Mouse (Mus musculus): ENCODE measurements around the gene Med16. TPM values are rescaled to one million over a fixed set of nuclear protein-coding genes. Genes with fewer than 3 reads are reported as not detected.

The Med16 gene
- polyA plus RNA-seq, 1 experiment = 57.1 TPM

DNA sequence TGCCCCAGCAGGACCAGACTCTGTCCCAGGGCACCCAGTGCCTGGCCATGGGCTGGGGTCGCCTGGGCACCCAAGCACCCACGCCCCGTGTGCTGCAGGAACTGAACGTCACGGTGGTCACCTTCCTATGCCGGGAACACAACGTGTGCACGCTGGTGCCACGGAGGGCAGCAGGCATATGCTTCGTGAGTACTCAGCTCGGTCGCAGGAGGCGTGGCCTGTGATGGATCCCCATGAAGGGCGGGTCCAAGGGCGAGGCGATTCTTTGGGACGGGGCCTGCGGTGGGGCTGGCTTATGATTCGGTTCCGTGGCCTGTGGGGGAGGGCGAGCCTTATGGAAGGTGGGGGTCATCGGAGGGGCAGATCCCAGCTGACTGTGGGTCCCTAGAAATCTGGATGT lies 26.7 kb downstream of the Med16 start:
- H3K4me1 ChIP-seq (ENCODE audit: control insufficient read depth, insufficient read depth, low read length) = 0 out of 2 replicates have a peak, but pooled peaks cover 3% of the 10 kb centered on the region
- TF ChIP-seq CTCF (conservative IDR thresholded peaks at IDR 0.05; ENCODE audit: insufficient read depth, insufficient read length, low read depth, low read length) (no peak), POLR2A (IDR thresholded peaks at IDR 0.05; ENCODE audit: low read depth, low read length) (no peak)
- 29% methylated on average over 22 of the region's 22 CpGs for WGBS
- no peak overlapping the region for H3K4me3 ChIP-seq (ENCODE audit: insufficient read depth, low read depth, low read length)
- H3K36me3 ChIP-seq (ENCODE audit: control insufficient read depth, insufficient read depth, low read length) = no peaks in the 10 kb centered on the region
- no peak overlapping the region for H3K27ac ChIP-seq (ENCODE audit: insufficient read depth, low read depth, low read length)
- no peak for DNase-seq
- no peaks in the 10 kb centered on the region for H3K27me3 ChIP-seq (replicated peaks; ENCODE audit: control insufficient read depth, insufficient read depth, low read length)

DNA sequence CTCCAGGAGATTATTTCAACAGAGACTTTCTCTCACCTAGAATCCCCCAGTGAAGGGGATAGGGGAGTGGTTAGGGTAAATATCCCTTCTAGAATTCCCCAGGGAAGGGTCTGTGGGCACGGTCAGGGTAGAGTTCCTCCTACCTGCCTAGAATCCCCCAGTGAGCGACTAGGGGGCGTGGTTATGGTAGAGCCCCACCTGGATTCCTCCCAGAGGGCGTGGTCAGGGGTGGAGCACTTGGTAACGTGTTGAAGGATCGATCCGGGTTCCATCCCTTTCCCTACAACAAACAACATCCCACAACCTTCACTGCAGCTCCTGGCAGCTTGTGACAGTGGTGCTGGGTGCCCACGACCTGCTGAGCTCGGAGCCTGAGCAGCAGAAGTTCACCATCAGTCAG lies 28.0 kb downstream of the Med16 start:
- WGBS = 34% methylated on average over 9 of the region's 9 CpGs
- Histone ChIP-seq H3K36me3 (ENCODE audit: control insufficient read depth, insufficient read depth, low read length) (no peaks in the 10 kb centered on the region), H3K27me3 (replicated peaks; ENCODE audit: control insufficient read depth, insufficient read depth, low read length) (no peaks in the 10 kb centered on the region), H3K4me1 (ENCODE audit: control insufficient read depth, insufficient read depth, low read length) (0 out of 2 replicates have a peak, but pooled peaks cover 3% of the 10 kb centered on the region), H3K27ac (ENCODE audit: insufficient read depth, low read depth, low read length) (no peak overlapping the region), H3K4me3 (ENCODE audit: insufficient read depth, low read depth, low read length) (no peak overlapping the region)
- no peak for TF ChIP-seq CTCF (conservative IDR thresholded peaks at IDR 0.05; ENCODE audit: insufficient read depth, insufficient read length, low read depth, low read length)
- no peak for TF ChIP-seq POLR2A (IDR thresholded peaks at IDR 0.05; ENCODE audit: low read depth, low read length)
- no peak for DNase-seq

DNA sequence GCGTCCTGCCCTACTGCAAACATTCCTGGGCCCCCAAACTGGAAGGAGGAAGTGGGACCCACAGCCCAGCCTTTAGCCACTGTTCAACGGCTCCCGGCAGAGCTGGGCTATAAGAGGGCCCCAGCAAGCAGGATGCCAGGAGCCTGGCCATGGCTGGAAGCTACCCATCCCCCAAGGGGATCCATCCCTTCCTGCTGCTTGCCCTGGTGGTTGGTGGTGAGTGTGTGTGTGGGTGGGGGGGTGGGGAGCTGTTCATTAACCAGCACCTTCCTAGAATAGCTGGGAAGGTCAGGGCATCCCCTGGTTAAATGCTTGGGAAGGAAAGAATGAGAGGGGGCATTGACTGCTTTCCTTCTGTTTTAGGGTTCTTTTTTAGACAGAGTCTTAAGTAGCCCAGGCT lies 29.2 kb downstream of the Med16 start:
- H3K27ac ChIP-seq (ENCODE audit: insufficient read depth, low read depth, low read length) = no peak overlapping the region
- TF ChIP-seq POLR2A (IDR thresholded peaks at IDR 0.05; ENCODE audit: low read depth, low read length) (no peak), CTCF (conservative IDR thresholded peaks at IDR 0.05; ENCODE audit: insufficient read depth, insufficient read length, low read depth, low read length) (no peak)

DNA sequence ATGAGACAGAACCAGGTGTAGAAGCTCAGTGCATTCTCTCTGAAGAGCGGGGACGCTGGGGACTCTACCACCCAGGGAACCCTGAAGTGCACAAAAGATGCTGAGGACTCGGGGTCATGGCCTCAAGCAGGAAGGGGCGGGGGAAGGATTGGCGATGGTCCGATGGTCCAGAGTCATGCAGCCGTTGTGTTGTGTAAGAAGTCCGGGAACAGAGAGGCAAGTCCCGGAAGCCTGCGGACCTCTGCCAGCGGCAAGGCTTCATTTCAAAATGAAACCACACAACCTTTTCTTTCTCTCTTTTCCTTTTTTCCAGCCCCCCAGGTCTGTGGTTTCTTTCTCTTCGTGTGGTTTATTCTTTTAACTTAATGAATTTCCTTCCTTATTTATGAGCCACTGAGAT lies 31.0 kb downstream of the Med16 start:
- Histone ChIP-seq H3K27ac (ENCODE audit: insufficient read depth, low read depth, low read length) (peak overlapping the region; percentile 51; the same call in 1 of the 2 replicates), H3K4me3 (ENCODE audit: insufficient read depth, low read depth, low read length) (no peak overlapping the region), H3K27me3 (replicated peaks; ENCODE audit: control insufficient read depth, insufficient read depth, low read length) (no peaks in the 10 kb centered on the region), H3K4me1 (ENCODE audit: control insufficient read depth, insufficient read depth, low read length) (0 out of 2 replicates have a peak, but pooled peaks cover 9% of the 10 kb centered on the region), H3K36me3 (ENCODE audit: control insufficient read depth, insufficient read depth, low read length) (no peaks in the 10 kb centered on the region)
- whole genome bisulfite sequencing = 34% methylated on average over 12 of the region's 12 CpGs
- DNase-seq = peak; percentile 79
- TF ChIP-seq POLR2A (IDR thresholded peaks at IDR 0.05; ENCODE audit: low read depth, low read length) (no peak), CTCF (conservative IDR thresholded peaks at IDR 0.05; ENCODE audit: insufficient read depth, insufficient read length, low read depth, low read length) (no peak)

More for the DNA sequence above, 29.2 kb downstream of the Med16 start:
- Histone ChIP-seq H3K4me3 (ENCODE audit: insufficient read depth, low read depth, low read length) (no peak overlapping the region), H3K36me3 (ENCODE audit: control insufficient read depth, insufficient read depth, low read length) (no peaks in the 10 kb centered on the region), H3K4me1 (ENCODE audit: control insufficient read depth, insufficient read depth, low read length) (0 out of 2 replicates have a peak, but pooled peaks cover 4% of the 10 kb centered on the region), H3K27me3 (replicated peaks; ENCODE audit: control insufficient read depth, insufficient read depth, low read length) (no peaks in the 10 kb centered on the region)
- 29% methylated on average over 3 of the region's 3 CpGs for WGBS
- DNase-seq = no peak

DNA sequence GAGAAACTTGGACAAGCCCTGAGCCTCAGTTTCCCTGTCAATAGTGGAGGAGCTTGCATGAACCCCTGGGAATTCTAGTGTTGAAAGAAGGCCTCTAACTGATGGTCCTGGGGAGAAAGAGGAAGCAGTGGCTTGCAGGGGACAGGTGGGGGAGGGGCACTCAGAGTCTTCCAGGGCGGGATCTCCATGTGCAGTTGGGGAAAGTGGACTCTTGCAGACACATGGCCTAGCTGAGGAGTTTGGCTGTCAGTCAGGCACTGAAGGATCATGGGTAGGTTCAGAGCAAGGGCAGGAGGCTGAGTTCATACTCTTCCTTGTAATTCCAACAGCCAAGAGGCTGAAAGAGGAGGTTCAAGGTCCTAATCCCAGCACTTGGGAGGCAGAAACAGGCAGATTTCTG lies 31.5 kb downstream of the Med16 start:
- 65% methylated on average over 1 of the region's 1 CpGs for WGBS
- H3K27ac ChIP-seq (ENCODE audit: insufficient read depth, low read depth, low read length) = no peak overlapping the region
- TF ChIP-seq POLR2A (IDR thresholded peaks at IDR 0.05; ENCODE audit: low read depth, low read length) = no peak
- TF ChIP-seq CTCF (conservative IDR thresholded peaks at IDR 0.05; ENCODE audit: insufficient read depth, insufficient read length, low read depth, low read length) = no peak
- no peaks in the 10 kb centered on the region for H3K27me3 ChIP-seq (replicated peaks; ENCODE audit: control insufficient read depth, insufficient read depth, low read length)
- no peaks in the 10 kb centered on the region for H3K36me3 ChIP-seq (ENCODE audit: control insufficient read depth, insufficient read depth, low read length)
- DNase-seq = no peak
- H3K4me1 ChIP-seq (ENCODE audit: control insufficient read depth, insufficient read depth, low read length) = 0 out of 2 replicates have a peak, but pooled peaks cover 9% of the 10 kb centered on the region
- H3K4me3 ChIP-seq (ENCODE audit: insufficient read depth, low read depth, low read length) = no peak overlapping the region

DNA sequence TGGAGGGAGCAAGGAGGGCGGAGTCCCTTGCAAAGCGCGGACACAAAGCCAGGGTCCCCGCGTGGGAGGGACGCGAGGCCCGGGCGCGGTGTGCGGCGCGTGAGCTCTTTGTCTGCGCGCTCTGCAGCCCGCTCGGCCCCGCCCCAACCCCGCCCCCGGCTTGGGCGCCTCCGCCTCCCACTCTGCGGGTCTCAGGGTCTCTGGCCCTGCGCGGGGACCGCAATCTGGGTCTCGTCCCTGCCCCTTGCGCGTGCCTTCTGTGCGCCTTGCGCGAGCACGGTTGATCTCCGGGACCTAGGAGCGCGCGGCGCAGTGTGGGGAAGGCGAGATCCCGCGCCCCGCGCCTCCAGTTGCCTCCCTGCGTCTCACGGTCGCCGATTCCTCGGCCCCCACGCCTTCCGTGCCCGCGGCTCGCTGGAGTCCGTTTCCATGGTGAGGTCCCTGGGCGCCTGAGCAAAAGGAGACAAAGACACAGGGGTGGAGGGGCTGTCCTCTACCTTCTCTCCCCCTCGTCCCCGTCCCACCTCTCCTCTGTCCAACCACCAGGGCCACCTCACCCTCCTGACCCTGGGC lies 34.3 kb downstream of the Med16 start, which contains the start of the genes Prtn3 and Plppr3:
Gene Prtn3, plus strand, starts transcription at position 187 of the 573 bp plus-strand sequence.
Gene Plppr3, minus strand, starts transcription at position 345 of the 573 bp plus-strand sequence.
- 2% methylated on average over 57 of the region's 57 CpGs for WGBS

DNA sequence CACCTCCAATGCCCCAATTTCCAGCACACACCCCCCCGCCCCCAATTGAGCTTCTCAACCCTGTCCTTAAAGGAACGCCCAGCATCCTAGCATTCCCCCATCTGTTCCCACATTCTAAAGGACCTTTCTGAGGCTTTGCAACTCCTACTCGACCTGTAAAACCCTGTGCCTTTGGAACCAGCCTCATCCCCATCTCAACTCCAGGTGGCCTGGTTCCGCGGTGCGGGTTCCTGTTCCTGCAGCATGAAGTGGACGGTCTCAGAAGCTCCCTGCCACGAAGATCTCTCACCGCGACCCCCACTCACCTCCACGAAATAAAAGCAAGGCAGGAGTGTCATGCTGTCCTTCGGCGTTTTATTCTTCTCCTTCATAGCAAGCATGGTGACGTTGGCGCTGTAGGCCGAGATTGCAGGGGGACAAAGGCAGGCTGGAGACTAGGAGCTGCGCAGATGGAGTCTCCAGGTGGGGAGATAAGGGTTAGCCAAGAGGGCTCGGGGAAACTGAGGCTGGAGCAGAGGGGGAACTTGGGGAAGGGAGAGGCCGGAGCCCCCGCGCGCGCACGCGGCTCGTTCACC lies 34.9 kb downstream of the Med16 start:
- Histone ChIP-seq H3K4me1 (ENCODE audit: control insufficient read depth, insufficient read depth, low read length) (0 out of 2 replicates have a peak, but pooled peaks cover 6% of the 10 kb centered on the region), H3K27ac (ENCODE audit: insufficient read depth, low read depth, low read length) (no peak overlapping the region), H3K36me3 (ENCODE audit: control insufficient read depth, insufficient read depth, low read length) (no peaks in the 10 kb centered on the region), H3K27me3 (replicated peaks; ENCODE audit: control insufficient read depth, insufficient read depth, low read length) (no peaks in the 10 kb centered on the region), H3K4me3 (ENCODE audit: insufficient read depth, low read depth, low read length) (peak overlapping the region; percentile 47)
- TF ChIP-seq POLR2A (IDR thresholded peaks at IDR 0.05; ENCODE audit: low read depth, low read length) (no peak), CTCF (conservative IDR thresholded peaks at IDR 0.05; ENCODE audit: insufficient read depth, insufficient read length, low read depth, low read length) (no peak)
- no peak for DNase-seq
- 9% methylated on average over 26 of the region's 26 CpGs for WGBS

More for the DNA sequence above, 34.3 kb downstream of the Med16 start, which contains the start of the genes Prtn3 and Plppr3:
- no peak for DNase-seq
- Histone ChIP-seq H3K27ac (ENCODE audit: insufficient read depth, low read depth, low read length) (no peak within 1 kb of the TSS), H3K36me3 (ENCODE audit: control insufficient read depth, insufficient read depth, low read length) (no peaks in the 10 kb centered on the region), H3K4me3 (ENCODE audit: insufficient read depth, low read depth, low read length) (peak within 1 kb of the TSS; percentile 47), H3K27me3 (replicated peaks; ENCODE audit: control insufficient read depth, insufficient read depth, low read length) (no peaks in the 10 kb centered on the region), H3K4me1 (ENCODE audit: control insufficient read depth, insufficient read depth, low read length) (0 out of 2 replicates have a peak, but pooled peaks cover 6% of the 10 kb centered on the region)
- TF ChIP-seq POLR2A (IDR thresholded peaks at IDR 0.05; ENCODE audit: low read depth, low read length) (no peak), CTCF (conservative IDR thresholded peaks at IDR 0.05; ENCODE audit: insufficient read depth, insufficient read length, low read depth, low read length) (no peak)

Data from kidney, adult 2 months (tissue).